Comparison of ENCODE assay signal across 8 mouse cellular contexts in genomic region chr4:84523211-84523610, GRCm38 (mm10).
A peak's percentile ranks its signal among the peaks of the same experiment; 100 is the strongest.
DNase-seq lines count a peak whose midpoint lies in the region; ATAC-seq and TF ChIP-seq lines count a peak whose summit lies in the region.

No protein-coding gene starts in this region.

- WGBS in kidney, embryonic 14.5 days: 10% methylated on average over 5 of the region's 5 CpGs
- WGBS in limb, embryonic 10.5 days: 13% methylated on average over 5 of the region's 5 CpGs
- 17% methylated on average over 5 of the region's 5 CpGs for WGBS in stomach, postnatal 0 days

- H3K9me3 ChIP-seq in kidney, embryonic 14.5 days (ENCODE audit: control insufficient read depth, low read length): no peaks in the 10 kb centered on the region
- no peaks in the 10 kb centered on the region for H3K9me3 ChIP-seq in limb, embryonic 10.5 days (replicated peaks)
- H3K9me3 ChIP-seq in stomach, postnatal 0 days (ENCODE audit: control insufficient read depth, low read length): no peaks in the 10 kb centered on the region

- no peaks in the 10 kb centered on the region for H3K36me3 ChIP-seq in kidney, embryonic 14.5 days (ENCODE audit: control insufficient read depth, insufficient read depth, low read length)
- H3K36me3 ChIP-seq in limb, embryonic 10.5 days: no peaks in the 10 kb centered on the region
- no peaks in the 10 kb centered on the region for H3K36me3 ChIP-seq in stomach, postnatal 0 days (ENCODE audit: control insufficient read depth, insufficient read depth, low read length)

- H3K4me3 ChIP-seq in kidney, embryonic 14.5 days (ENCODE audit: low read length): no peak overlapping the region
- H3K4me3 ChIP-seq in limb, embryonic 10.5 days: no peak overlapping the region
- H3K4me3 ChIP-seq in stomach, postnatal 0 days (ENCODE audit: low read depth, low read length): no peak overlapping the region

- no peaks in the 10 kb centered on the region for H3K27me3 ChIP-seq in kidney, embryonic 14.5 days (ENCODE audit: control insufficient read depth, insufficient read depth, low read length)
- no peaks in the 10 kb centered on the region for H3K27me3 ChIP-seq in limb, embryonic 10.5 days (ENCODE audit: low read depth, poor library complexity, severe bottlenecking)
- H3K27me3 ChIP-seq in stomach, postnatal 0 days (ENCODE audit: control insufficient read depth, insufficient read depth, low read length): no peaks in the 10 kb centered on the region

- peak overlapping the region; percentile 63; the same call in 1 of the 2 replicates for H3K27ac ChIP-seq in kidney, embryonic 14.5 days (ENCODE audit: low read depth, low read length)
- H3K27ac ChIP-seq in limb, embryonic 10.5 days: peak overlapping the region; percentile 75
- H3K27ac ChIP-seq in stomach, postnatal 0 days (replicated peaks): peak overlapping the region; percentile 77

- no peak for TF ChIP-seq CTCF in stomach, postnatal 0 days (IDR thresholded peaks at IDR 0.05; ENCODE audit: low read depth)

- H3K4me1 ChIP-seq in kidney, embryonic 14.5 days (ENCODE audit: control insufficient read depth, insufficient read depth, low read length): peaks cover 11% of the 10 kb centered on the region; the same call in 1 of the 2 replicates
- H3K4me1 ChIP-seq in limb, embryonic 10.5 days: peaks cover 26% of the 10 kb centered on the region
- peaks cover 7% of the 10 kb centered on the region for H3K4me1 ChIP-seq in stomach, postnatal 0 days (replicated peaks; ENCODE audit: control insufficient read depth, insufficient read depth)

- DNase-seq in kidney, adult 8-10 months: no peak
- peak; percentile 60 for DNase-seq in adrenal gland, adult 8-10 months
- DNase-seq in heart, adult 9 months (ENCODE audit: low spot score in 2 of 2): peak; percentile 12 to 27
- peak; percentile 41 for DNase-seq in limb, embryonic 10.5 days (ENCODE audit: low spot score)
- DNase-seq in stomach, postnatal 0 days (ENCODE audit: low spot score): peak; percentile 32
- no peak for DNase-seq in T-cell, adult 2 months (ENCODE audit: low spot score)
- no peak for DNase-seq in spleen, adult 12 weeks (ENCODE audit: low spot score)

- no peak for TF ChIP-seq EP300 in stomach, postnatal 0 days (optimal IDR thresholded peaks at IDR 0.05)

- ATAC-seq in kidney, embryonic 14.5 days (ENCODE audit: low FRiP score, low TSS enrichment): peak; percentile 74
- peak; percentile 76; the same call in 1 of the 2 replicates for ATAC-seq in stomach, postnatal 0 days (ENCODE audit: low FRiP score, low TSS enrichment)

- no peak overlapping the region for H3K9ac ChIP-seq in kidney, embryonic 14.5 days (ENCODE audit: low read depth, low read length)
- no peak overlapping the region for H3K9ac ChIP-seq in stomach, postnatal 0 days (ENCODE audit: low read length)

- H3K4me2 ChIP-seq in kidney, embryonic 14.5 days (replicated peaks; ENCODE audit: low read depth, low read length): no peak overlapping the region
- H3K4me2 ChIP-seq in stomach, postnatal 0 days (replicated peaks; ENCODE audit: low read depth): no peak overlapping the region; the same call in 1 of the 2 replicates

Comparison
In these comparisons a context has a peak if more than half of its experiments do, and no peak if none do; other contexts are left out.
1. DNase-seq: peak in adrenal gland, adult 8-10 months (single experiment), heart, adult 9 months (2 of 2), limb, embryonic 10.5 days (single experiment) and stomach, postnatal 0 days (single experiment); none in kidney, adult 8-10 months (0 of 2), T-cell, adult 2 months (single experiment) and spleen, adult 12 weeks (single experiment).
2. Peak in every context shown above with its lines, with median percentiles within 50 percentile points of each other: H3K27ac ChIP-seq.